Mouse (Mus musculus) limb, embryonic 12.5 days (tissue): ENCODE measurements around the gene Atp2c1. TPM values are rescaled to one million over a fixed set of nuclear protein-coding genes. Genes with fewer than 3 reads are reported as not detected.

Experiments
- ATAC-seq: fragments of 200-750 bp; cut with Nextera tagmentation; 2 replicates; pipeline ENCODE4 v1.8.0; 2017; ENCODE audit warnings: low read depth, moderate TSS enrichment; ENCODE audit not compliant: insufficient number of reproducible peaks, insufficient read depth, low FRiP score, low TSS enrichment
- H3K27ac ChIP-seq: fragments of 300-500 bp; sonication (generic); 2 replicates; pipeline ENCODE4 v1.5.1; 2016; ENCODE audit warnings: mild to moderate bottlenecking, moderate library complexity
- H3K27me3 ChIP-seq: fragments of 300-500 bp; sonication (generic); 2 replicates; pipeline ENCODE4 v1.6.1; 2016; ENCODE audit warnings: mild to moderate bottlenecking, moderate library complexity
- H3K36me3 ChIP-seq: fragments of 300-500 bp; sonication (generic); 2 replicates; pipeline ENCODE4 v1.6.1; 2016; ENCODE audit warnings: mild to moderate bottlenecking, moderate library complexity
- H3K4me1 ChIP-seq: fragments of 300-500 bp; sonication (generic); replicated peaks from 2 replicates; pipeline ENCODE4 v1.6.1; 2016
- H3K4me2 ChIP-seq: fragments of 300-500 bp; sonication (generic); 2 replicates; pipeline ENCODE4 v1.6.1; 2016; ENCODE audit warnings: mild to moderate bottlenecking, moderate library complexity
- H3K4me3 ChIP-seq: fragments of 300-500 bp; sonication (generic); replicated peaks from 2 replicates; pipeline ENCODE4 v1.5.1; 2016; ENCODE audit warnings: mild to moderate bottlenecking
- H3K9ac ChIP-seq: fragments of 300-500 bp; sonication (generic); replicated peaks from 2 replicates; pipeline ENCODE4 v1.6.1; 2016; ENCODE audit warnings: mild to moderate bottlenecking, moderate library complexity
- H3K9me3 ChIP-seq: fragments of 300-500 bp; sonication (generic); 2 replicates; pipeline ENCODE4 v1.6.1; 2016; ENCODE audit warnings: mild to moderate bottlenecking, moderate library complexity
- WGBS: fragments of 180-500 bp; shearing (Covaris S2); methylation state at CpG from one replicate; pipeline ENCODE4 v1.1.7; 2016; 5-methylcytosine and 5-hydroxymethylcytosine counted together
- polyA plus RNA-seq: library from polyadenylated mRNA; unstranded; fragments of >200 nt; fragmentation: Nextera tagmentation; extraction: Ambion mirVana; gene quantifications from 2 replicates; pipeline ENCODE4 v1.2.1, GENCODE M21; 2016

Atp2c1 gene
- polyA plus RNA-seq, 1 experiment from 2014 or later = 59.7 TPM

DNA sequence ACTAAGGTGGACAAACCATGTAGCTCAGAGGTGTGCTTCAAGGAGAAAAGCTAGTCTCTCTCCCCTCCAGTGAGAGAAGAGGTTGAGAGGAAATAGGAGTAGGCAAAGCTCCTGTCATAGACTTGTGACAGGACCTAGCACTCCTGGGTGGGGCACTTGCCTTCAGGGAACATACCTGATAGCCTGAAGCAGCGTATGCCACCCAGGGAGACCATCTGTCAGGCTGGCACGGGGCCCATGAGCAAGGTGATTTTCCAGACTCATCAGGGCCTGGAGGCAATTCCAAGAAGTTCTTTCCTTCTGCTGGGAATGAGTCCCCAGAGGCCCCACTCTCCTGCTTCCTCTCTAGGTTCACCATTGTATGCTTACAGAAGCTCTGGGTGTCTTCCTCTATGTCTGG is 4.1 kb downstream of the Atp2c1 start:
- peaks cover 28% of the 10 kb centered on the region for H3K4me1 ChIP-seq
- H3K27me3 ChIP-seq = peaks cover 3% of the 10 kb centered on the region; the same call in 1 of the 2 replicates
- H3K4me3 ChIP-seq = no peak overlapping the region
- H3K9ac ChIP-seq = no peak overlapping the region
- no peak overlapping the region for H3K4me2 ChIP-seq
- WGBS = 46% methylated on average over 2 of the region's 2 CpGs
- H3K27ac ChIP-seq = no peak overlapping the region
- no peaks in the 10 kb centered on the region for H3K36me3 ChIP-seq
- no peak for ATAC-seq
- no peaks in the 10 kb centered on the region for H3K9me3 ChIP-seq

DNA sequence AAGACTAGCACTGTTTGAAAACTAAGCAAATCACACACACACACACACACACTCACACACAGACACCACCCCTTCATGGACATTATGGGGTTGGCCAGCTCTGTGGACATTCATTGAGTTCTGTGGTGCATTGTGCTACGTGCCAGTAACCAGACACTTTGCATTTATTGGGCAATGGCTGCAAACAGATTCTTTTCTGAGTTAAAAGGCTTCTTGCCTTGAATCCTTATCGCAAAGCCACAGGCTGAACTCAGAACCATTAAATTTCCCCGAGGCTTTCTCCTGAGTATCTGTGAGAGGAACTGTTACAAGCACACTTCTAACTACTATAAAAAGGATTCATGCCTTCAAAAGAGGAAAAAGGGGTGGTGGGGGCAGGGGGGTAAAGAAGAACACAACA is 5.1 kb downstream of the Atp2c1 start:
- peaks cover 3% of the 10 kb centered on the region; the same call in 1 of the 2 replicates for H3K27me3 ChIP-seq
- H3K9ac ChIP-seq = no peak overlapping the region
- WGBS = 30% methylated on average over 3 of the region's 3 CpGs
- no peak for ATAC-seq
- H3K4me3 ChIP-seq = no peak overlapping the region
- H3K4me2 ChIP-seq = no peak overlapping the region
- no peaks in the 10 kb centered on the region for H3K36me3 ChIP-seq
- H3K27ac ChIP-seq = no peak overlapping the region
- peaks cover 28% of the 10 kb centered on the region for H3K4me1 ChIP-seq
- H3K9me3 ChIP-seq = no peaks in the 10 kb centered on the region

DNA sequence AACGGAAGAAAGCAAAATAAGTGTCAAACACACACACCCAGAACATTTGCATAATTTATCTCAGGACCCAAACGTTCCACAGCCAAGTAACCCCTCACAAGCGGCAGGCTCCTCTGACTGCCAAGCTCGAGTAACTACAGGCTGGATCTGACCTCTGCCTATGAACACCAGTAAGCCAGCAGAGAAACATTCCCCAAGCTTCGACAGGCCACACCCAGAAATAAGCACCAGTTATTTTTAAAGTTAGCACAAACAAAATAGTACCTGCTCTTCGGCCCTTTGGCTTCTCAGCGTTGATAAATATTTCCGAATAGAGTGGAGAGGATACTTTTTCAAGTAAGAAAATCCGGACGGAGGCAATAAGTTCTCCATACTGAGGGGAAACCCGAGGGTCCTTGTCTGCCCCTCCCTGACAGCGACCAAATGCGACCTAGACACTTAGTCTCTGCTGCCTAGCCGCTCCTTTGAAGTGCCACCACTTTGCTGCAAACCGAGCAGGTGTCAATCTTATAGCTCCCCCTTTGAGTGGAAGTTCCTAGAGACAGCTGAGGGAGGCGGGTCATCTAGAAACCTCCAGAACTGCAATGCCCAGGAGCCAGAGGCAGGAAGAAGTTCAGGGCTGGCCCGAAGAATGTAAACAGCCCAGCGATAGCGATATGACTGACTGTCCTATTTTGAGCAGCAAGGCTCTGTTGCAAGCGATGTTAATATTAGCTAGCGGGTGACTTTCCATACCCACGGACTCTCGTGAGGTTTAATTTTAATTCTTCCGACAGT is 6.2 kb downstream of the Atp2c1 start:
- H3K4me1 ChIP-seq = peaks cover 28% of the 10 kb centered on the region
- no peak overlapping the region for H3K4me2 ChIP-seq

DNA sequence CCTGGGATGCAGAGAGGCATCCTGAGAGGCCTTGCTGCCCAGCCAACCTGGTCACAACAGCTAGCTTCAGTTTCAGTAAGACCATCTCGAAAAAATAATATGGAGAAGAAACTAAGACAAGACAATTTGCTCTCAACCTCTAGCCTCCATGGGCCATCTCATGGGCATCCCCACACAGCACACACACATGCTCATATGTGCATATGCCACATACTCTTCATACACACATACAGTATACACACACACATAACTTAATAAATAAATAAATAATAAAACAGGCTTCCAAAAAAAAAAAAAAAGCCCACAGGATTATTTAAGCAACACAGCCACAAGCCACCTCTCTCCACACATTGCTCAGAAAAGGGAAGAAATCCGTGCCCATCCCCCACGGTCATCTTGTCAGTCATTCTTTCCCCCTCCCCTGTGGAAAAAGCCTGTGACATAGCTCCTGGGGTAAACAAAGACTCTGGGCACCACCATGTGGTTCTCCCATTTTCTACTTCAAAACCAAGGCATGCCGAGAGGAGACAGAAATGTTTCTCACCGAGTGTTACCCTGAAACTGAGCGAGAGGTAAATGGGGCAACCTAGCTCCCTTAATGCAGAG is 7.7 kb downstream of the Atp2c1 start:
- no peaks in the 10 kb centered on the region for H3K9me3 ChIP-seq
- no peak overlapping the region for H3K4me2 ChIP-seq
- H3K27ac ChIP-seq = no peak overlapping the region
- no peaks in the 10 kb centered on the region for H3K36me3 ChIP-seq
- no peak overlapping the region for H3K4me3 ChIP-seq
- 59% methylated on average over 6 of the region's 6 CpGs for WGBS
- ATAC-seq = no peak
- H3K27me3 ChIP-seq = peaks cover 3% of the 10 kb centered on the region; the same call in 1 of the 2 replicates
- H3K4me1 ChIP-seq = peaks cover 23% of the 10 kb centered on the region
- H3K9ac ChIP-seq = no peak overlapping the region

More for the DNA sequence above, 6.2 kb downstream of the Atp2c1 start:
- H3K9me3 ChIP-seq = no peaks in the 10 kb centered on the region
- H3K9ac ChIP-seq = no peak overlapping the region
- no peak overlapping the region for H3K4me3 ChIP-seq
- WGBS = 43% methylated on average over 24 of the region's 24 CpGs
- no peak overlapping the region for H3K27ac ChIP-seq
- no peak for ATAC-seq
- peaks cover 3% of the 10 kb centered on the region; the same call in 1 of the 2 replicates for H3K27me3 ChIP-seq
- H3K36me3 ChIP-seq = no peaks in the 10 kb centered on the region

DNA sequence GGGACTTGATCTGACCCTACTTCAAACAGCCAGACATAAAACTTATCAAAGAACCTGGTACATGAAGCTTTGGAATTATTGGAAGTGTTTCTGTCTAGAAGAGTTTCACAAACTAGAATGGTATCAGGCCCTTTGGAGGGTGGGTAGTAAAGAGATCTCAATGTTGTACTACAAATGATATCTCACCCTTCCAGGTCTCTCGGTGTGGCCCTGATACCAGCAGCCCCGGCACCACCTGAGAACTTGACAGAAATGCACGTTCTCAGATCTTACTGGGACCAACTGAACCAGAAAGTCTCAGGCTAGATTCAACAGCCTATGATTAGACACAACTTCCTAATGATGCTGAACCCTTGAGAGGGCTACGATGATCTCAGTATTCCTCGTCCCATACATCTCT is 23.4 kb downstream of the Atp2c1 start:
- Histone ChIP-seq H3K36me3 (no peaks in the 10 kb centered on the region), H3K9ac (no peak overlapping the region), H3K4me3 (no peak overlapping the region), H3K4me2 (no peak overlapping the region), H3K9me3 (no peaks in the 10 kb centered on the region), H3K27ac (no peak overlapping the region), H3K27me3 (no peaks in the 10 kb centered on the region), H3K4me1 (no peaks in the 10 kb centered on the region)
- 93% methylated on average over 5 of the region's 5 CpGs for WGBS
- no peak for ATAC-seq

GRCm38 (mm10) chr9:105502389-105502788 is 24.7 kb downstream of the Atp2c1 start:
- no peak overlapping the region for H3K4me3 ChIP-seq
- no peak for ATAC-seq
- H3K9ac ChIP-seq = no peak overlapping the region
- 59% methylated on average over 4 of the region's 4 CpGs for WGBS
- H3K4me1 ChIP-seq = no peaks in the 10 kb centered on the region
- no peak overlapping the region for H3K27ac ChIP-seq
- H3K36me3 ChIP-seq = no peaks in the 10 kb centered on the region
- no peaks in the 10 kb centered on the region for H3K9me3 ChIP-seq
- no peaks in the 10 kb centered on the region for H3K27me3 ChIP-seq
- H3K4me2 ChIP-seq = no peak overlapping the region

DNA sequence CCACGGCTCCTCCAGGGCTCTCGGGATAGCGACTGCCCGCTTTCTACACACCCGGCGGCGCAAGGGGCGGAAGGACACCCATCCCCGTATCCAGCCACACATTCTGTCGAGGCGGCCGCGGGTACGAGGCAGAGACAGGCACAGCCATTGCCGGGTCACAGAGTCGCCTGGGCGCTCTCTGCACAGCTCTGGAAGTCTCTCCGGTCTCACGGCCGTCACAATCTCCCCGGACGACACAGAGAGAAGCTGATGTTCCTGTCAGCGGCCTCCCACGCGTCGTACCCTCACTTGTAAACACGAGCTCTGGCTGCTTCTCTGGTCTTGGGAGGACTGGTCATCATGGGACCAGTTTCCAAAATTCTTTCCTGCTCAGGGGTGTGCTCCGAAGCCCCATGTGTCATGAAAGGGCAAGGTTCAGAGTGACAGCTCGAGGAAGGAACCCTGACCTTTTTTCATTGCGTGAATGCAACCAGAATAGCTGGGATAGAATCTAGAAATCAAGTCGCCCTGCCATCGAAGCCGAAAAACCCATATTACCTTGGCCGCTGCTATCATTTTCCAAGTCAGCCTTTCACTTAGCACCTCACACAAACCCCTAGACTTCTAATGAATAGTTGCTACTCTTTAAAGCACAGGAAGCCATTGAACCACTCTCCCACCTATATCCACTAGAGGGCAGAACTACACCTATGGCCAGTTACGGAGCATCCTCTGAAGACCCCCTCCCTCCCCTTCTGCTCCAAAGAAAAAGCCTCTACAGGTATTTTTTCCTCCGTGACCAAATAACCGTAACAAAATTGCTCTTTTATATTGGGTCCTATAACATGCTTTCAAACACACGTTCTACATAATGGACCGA is 31.6 kb downstream of the Atp2c1 start:
- Histone ChIP-seq H3K4me1 (peaks cover 10% of the 10 kb centered on the region; the same call in 1 of the 2 replicates), H3K36me3 (no peaks in the 10 kb centered on the region), H3K9ac (peak overlapping the region; percentile 90), H3K27ac (peak overlapping the region; percentile 96), H3K4me3 (peak overlapping the region; percentile 88), H3K4me2 (peak overlapping the region; percentile 93), H3K27me3 (no peaks in the 10 kb centered on the region), H3K9me3 (no peaks in the 10 kb centered on the region)
- ATAC-seq = no peak
- 2% methylated on average over 38 of the region's 39 CpGs for WGBS

DNA sequence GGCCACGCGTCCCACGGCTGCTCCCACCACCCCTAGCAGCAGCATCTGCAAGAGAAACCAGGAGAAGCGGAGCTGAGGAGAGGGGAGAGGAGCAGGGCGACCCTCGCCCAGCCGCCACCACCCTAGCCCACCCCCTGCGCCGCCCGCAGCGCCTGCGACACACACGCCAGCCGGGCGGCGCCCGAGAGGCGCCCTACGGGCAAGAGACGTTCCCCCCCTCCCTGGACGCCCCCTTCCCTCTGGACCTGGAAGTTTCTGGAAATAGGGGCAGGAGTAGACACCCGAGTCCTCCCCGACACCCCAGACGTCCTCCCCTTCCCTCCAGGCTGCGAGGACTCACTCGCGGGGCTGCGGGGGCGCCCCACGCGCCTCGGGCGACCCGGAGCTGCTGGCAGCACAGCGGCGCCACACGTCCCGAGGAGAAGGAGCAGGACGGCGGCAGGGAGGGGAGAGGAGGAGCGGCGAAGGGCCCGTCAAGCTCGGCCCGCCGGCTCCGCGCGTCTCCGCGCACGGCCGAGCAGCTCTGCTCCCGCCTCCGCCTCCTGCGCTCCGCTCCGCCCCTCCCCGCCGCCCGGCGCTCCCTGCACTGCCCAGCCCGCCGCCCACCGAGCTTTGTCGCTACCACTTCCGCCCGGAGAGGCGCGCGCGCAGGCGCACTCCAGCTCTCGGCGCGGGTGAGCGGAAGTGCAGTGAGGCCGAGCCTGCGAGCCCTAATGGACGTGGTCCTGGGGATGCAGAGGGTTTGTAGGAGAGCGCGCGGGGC is 32.4 kb downstream of the Atp2c1 start:
- ATAC-seq = peak; percentile 99
- H3K4me2 ChIP-seq = peak overlapping the region; percentile 93
- H3K9ac ChIP-seq = peak overlapping the region; percentile 90
- H3K27me3 ChIP-seq = no peaks in the 10 kb centered on the region
- no peaks in the 10 kb centered on the region for H3K9me3 ChIP-seq
- H3K27ac ChIP-seq = peak overlapping the region; percentile 96
- no peaks in the 10 kb centered on the region for H3K36me3 ChIP-seq
- WGBS = under 1% methylated on average over 66 of the region's 83 CpGs
- peaks cover 10% of the 10 kb centered on the region; the same call in 1 of the 2 replicates for H3K4me1 ChIP-seq
- H3K4me3 ChIP-seq = peak overlapping the region; percentile 88

DNA sequence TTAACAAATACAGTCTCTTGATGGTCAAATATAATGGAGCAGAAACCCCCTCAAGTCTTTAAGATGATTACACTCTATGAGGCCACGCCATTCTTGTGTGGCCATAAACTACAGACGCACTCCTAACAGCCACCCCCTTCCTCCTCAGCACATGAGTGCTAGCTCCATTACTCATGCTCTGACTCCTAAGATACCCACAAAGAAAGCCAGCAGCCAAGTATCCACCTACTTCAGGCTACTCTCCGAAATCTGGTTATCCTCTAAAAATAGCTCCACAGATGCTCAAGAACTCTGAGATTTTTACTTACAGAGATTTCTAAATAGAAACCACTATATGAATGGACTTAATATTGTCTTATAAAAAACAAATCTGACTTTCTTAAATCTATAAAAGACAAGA is 34.4 kb downstream of the Atp2c1 start:
- peak overlapping the region; percentile 93; the same call in 1 of the 2 replicates for H3K4me2 ChIP-seq
- H3K9me3 ChIP-seq = no peaks in the 10 kb centered on the region
- no peak overlapping the region for H3K27ac ChIP-seq
- peaks cover 4% of the 10 kb centered on the region; the same call in 1 of the 2 replicates for H3K36me3 ChIP-seq
- peaks cover 10% of the 10 kb centered on the region; the same call in 1 of the 2 replicates for H3K4me1 ChIP-seq
- no peak for ATAC-seq
- H3K27me3 ChIP-seq = no peaks in the 10 kb centered on the region
- no peak overlapping the region for H3K4me3 ChIP-seq
- H3K9ac ChIP-seq = no peak overlapping the region
- 52% methylated on average over 3 of the region's 3 CpGs for WGBS

DNA sequence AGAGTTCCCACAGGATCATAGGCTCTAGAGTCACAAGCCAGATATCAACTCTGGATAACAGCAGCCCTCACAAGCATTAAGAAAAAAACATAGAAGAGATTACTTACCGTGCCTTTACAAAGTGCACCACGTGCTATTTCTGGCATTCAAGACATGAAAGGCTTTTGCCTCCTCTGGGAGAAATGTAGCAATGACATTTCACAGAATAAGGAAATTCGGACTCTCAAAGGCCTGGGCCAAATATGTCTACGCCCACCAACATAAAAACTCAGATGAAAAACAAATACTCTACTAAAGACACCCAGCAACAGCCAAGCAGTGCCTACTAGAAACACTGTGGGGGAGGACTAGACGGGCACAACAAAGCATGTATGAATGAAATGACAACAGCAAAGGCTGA is 38.8 kb downstream of the Atp2c1 start:
- peaks cover 4% of the 10 kb centered on the region; the same call in 1 of the 2 replicates for H3K36me3 ChIP-seq
- H3K4me1 ChIP-seq = peaks cover 4% of the 10 kb centered on the region; the same call in 1 of the 2 replicates
- no peak overlapping the region for H3K27ac ChIP-seq
- H3K9me3 ChIP-seq = no peaks in the 10 kb centered on the region
- H3K4me2 ChIP-seq = no peak overlapping the region
- WGBS = 86% methylated on average over 5 of the region's 5 CpGs
- no peak overlapping the region for H3K9ac ChIP-seq
- no peak overlapping the region for H3K4me3 ChIP-seq
- no peak for ATAC-seq
- no peaks in the 10 kb centered on the region for H3K27me3 ChIP-seq
